Mouse (Mus musculus) thymus, adult 18-20 months (tissue): ENCODE results near the gene Zfp488.

Experiments
- DNase-seq, 2 experiments: peaks; one replicate each; pipeline ENCODE4 v3.0.0; 2022; ENCODE audit warnings: mixed read lengths in 2 of 2

Gene Zfp488

DNA sequence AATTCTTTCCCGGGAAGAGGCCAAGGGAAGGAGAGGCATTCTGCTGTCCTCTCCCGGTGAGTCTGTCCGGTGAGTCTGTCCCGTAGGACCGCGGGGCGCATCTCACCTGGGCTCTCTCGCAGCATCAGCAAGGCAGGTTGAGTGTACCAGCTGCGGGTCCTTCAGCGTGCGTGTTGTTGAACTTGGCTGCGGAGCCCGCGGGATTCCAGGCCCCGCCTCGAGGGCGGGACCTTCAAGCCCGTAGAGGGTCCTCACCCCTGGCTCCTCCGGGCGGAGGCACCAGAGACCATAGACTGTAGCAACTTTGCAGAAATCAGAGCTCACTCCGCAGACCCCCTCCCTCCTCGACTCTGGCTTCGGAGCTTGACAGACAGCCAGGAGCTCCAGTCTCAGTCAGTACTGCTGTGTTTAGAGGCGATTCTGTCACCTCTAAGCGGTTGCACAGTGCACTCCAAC is at the start of gene Zfp488:
TSS of gene Zfp488 (minus strand) at position 161 of the 456 bp plus-strand sequence.
- no peak for DNase-seq

DNA sequence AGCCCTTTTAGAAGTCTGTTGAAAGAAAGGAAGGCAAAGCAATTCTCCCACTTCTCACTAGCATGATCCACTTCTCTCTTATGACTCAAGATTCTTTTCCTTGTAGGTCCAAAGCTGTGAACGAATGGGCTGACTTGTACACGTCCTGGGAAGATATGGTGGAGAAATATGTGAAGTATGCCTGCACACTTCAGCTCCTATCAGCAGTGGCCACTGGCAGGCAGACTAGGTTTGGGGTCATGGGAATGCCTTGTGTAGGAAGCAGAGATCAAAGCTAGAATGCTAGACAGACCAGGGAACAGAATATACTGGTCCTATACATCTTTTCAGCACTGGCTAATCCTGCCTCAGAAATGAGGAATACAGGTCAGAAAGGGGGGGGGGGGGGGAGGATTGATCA is 48.1 kb upstream of the Zfp488 start:
- DNase-seq: no peak

DNA sequence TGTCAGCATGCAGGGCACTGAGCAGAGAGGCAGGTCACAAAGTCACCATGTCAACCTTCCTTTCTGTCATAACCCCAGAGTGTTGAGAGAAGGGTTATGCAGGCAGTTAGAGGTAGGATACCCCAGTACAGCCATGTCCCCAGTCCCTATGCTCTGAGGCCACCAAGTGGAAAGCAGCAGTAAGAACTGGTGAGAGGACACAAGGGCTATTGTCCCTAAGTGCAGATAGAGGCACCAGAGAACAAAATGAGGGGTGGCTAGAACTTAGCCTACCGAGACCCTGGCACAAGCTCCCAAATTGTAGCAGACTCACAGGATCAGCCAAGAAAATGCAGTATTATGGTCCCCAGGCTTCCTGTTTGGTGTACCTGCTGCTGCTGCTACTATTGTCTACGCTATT is 38.4 kb upstream of the Zfp488 start:
- DNase-seq: no peak

DNA sequence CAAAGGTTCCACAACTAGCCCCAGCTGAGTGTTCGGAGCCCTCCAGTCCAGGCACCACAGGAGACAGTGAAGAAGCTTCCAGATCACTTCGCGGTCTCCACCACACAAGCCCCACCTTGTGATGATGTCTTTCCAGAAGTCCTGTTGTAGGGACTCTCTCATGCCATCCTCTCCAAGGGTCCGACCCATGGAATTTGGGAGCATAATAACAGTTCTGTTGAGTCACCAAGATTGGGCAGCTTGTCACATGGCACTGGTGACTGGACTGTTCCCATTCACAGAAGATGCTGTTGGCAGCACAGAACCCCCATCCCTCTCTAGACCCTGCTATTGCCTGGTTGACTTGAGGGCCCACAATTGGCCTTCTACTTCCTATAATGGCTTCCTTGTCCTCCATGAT is 37.8 kb upstream of the Zfp488 start, which contains the start of gene Gm5460:
TSS of gene Gm5460 (plus strand) at position 378 of the 400 bp plus-strand sequence.
- no peak for DNase-seq

DNA sequence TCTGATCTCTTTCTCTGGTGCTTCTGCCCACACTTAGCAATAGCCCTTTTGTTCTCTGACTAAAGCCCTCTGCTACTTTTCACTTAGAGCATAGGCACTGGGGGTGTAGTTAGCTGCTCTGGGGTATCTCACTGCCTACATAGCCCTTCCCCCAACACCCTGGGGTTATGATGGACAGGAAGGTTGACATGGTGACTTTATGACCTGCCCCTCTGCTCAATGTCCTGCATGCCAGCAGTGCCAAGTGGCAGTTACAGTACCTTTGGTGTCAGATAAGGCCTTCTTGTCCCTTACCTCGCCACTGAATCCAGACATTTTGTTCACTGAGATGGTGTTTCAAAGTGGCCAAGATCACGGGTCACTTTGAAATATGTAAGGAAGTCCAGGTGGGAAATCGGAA is 36.5 kb upstream of the Zfp488 start, which contains the start of gene Gm30083:
TSS of gene Gm30083 (minus strand) at position 120 of the 400 bp plus-strand sequence.
- no peak for DNase-seq

DNA sequence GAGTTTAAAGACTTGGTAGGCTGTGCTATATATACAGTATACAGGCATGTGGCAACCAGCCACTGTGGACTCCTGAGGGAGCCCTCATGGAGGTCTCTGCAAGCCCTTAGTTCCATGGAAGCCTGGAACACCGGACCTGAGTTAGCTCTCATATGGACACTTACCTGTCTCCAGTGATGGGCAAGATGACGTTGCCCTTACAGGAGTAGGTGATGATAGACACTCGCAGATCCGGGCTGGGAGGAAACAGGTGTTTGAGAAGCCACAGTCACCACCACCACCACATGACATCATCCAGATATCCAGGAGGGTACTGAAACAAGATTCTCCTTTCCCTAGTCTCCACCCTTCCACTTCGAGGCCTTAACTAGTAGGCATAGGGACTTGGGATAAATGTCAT is 23.8 kb upstream of the Zfp488 start:
- DNase-seq: no peak

DNA sequence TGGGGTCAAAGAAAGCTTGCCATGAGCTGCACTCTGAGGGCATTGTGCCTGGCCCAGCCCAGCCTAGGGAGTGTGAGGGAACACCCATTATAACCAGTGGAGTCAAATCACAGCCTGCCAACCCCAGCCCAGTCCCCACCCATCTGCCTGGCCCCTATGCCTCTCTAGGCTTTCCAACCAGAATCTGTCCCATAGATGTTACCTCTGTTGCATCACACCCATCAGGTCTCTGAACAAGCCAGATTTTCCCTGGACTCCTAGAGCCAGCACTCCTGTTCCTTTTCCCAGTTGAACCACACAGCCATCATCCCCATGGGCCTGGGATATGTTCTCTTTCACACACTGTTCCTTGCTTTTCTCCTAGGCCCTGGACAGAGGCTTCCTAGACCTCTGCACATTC is 22.9 kb upstream of the Zfp488 start:
- DNase-seq: no peak

DNA sequence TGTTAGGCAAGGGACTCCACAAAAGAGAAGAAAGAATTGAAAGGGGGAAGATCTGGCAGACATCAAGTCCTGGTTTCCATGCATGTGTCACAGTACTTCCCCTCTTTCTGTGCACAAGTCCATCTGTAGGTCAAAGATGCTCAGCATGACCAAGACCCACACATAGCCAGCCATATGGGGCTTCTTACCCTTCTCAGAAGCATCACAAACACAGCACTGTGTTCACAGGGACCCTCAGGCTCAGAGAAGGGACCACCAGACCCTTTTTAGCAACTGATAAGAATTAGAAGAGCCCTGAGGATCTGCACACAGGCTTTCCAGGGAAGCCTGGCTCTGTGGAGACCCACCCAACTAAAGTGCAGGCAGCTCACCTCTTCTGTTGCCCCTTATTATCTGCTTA is 21.5 kb upstream of the Zfp488 start:
- DNase-seq: no peak

DNA sequence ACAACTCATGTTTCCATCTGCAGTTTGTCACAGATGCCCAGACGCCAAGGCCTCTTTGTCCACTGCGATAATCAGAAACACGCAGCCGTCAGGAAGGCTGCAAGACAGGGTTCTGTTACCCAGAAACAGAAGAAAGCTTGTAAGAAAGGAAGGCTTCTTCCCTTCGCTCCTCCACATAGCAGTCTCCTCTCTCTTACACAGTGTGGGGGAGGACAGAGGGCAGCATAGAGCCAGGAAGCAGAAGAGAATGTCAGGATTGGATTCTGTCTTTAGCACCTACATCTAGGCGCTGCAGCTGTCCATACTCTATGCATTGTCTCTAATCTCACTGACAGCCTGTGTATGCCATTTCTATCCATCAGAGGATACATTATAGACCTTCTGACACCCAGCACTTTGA is 18.9 kb upstream of the Zfp488 start:
- DNase-seq: no peak

DNA sequence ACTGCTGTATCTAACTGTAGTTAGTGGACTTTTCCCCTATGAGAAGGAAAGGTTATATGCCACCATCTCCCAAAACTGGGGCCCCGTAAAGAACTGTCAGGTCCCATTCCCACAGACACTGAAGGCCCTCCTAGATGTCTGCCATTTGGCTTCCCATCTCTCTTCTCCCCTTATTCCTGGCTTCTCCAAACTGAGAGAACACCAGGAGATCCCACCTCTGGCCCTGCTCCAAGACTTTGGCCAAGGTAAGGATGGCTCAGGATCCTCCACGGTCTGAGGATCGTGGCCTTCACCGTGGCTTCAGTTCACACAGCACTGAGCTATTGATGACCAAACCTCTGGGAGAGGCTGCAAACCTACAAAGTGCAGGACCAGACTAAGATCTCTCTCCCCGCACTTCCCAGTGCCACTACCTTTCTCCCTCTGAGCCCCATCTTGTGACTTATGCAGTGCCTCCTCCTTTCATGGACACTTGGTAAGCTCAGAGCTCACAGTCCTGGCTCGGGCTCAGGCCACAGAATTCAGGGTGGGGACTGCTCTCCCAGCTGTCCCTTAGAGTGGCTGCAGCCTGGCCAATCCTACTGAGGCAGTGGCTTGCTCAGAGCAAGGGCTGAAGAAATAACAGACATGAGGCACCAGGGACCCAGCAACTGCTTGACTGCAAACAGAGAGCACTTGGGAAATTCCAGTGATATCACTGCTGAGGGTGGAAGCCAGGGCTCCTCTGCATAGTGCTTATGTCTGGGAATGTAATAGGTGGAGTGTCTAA is 15.1 kb upstream of the Zfp488 start:
- no peak for DNase-seq

DNA sequence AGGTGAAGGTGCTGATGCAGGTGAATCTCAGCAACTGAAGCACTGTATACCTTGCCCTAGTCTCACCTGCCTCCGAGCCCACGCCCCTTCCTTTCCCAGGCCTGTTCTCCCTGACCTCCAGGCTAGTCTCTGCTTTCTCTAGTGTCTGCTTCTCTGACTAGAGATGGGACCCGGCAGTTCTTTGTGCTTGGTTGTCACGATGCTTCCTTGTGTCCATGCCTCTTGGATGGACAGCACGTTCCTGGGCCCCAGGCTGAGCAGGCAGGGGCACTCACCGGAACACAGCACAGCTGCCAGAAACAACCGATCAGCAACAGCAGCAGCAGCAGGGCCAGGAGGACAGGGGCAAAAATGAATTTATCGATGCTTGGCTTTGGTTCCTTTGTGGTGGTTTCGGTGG is 14.5 kb upstream of the Zfp488 start:
- no peak for DNase-seq

DNA sequence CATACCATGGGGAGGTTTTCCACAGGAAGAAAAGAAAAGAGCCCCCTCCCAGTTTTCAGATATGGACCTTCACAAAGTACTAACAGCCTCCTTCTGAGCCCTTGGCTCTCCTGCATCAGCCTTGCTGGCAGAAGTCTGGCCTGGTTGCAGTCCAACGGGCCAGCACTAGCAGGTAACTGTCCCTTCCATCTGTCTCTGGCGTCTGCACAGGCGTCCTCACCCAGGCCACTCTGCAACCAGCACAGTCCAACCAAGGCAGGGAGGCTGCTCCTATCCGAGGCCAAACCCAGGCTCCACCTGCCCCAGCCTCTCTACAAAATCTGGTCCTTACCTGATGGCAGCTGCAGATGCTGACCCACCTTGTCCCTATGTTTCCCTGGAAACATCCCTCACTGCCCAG is 13.4 kb upstream of the Zfp488 start:
- DNase-seq: no peak

DNA sequence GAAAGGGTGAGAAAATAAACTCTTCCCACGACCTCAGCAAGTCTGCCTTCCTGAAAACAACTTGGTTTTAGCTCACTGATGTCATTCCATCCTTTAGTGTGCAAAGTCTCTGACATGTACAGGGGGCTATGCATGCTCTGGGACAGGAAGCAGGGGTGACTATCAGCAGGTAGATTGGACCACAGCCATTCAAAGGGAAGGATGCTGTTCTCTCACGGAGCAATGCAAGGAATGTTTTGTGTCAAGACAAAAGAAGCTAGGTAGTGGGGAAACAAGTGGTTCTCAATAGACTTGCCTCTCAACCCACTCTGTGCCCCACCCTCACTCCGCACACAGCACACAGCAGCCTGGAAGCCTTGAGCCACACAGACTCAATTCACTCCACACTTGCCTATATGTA is 10.6 kb upstream of the Zfp488 start:
- DNase-seq: no peak

DNA sequence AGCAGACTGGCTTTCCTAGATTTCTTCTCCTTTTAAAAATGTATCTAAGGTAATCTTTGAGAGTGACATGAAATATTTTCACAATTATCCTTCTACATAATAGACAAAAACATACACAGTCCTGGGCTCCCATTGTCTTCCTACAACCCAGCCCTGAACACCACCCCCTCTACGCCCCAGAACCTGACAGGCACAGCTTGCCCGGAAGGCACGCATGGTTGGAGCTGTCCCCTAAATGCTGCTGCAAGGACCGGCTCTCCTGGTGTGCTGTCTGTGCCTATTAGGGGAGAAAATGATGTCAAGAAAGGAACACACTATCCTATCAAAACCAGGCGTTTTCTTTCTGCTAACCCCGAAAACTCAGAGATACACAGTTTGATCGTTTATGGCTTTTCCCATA is 816 bp downstream of the Zfp488 start:
- DNase-seq: no peak

DNA sequence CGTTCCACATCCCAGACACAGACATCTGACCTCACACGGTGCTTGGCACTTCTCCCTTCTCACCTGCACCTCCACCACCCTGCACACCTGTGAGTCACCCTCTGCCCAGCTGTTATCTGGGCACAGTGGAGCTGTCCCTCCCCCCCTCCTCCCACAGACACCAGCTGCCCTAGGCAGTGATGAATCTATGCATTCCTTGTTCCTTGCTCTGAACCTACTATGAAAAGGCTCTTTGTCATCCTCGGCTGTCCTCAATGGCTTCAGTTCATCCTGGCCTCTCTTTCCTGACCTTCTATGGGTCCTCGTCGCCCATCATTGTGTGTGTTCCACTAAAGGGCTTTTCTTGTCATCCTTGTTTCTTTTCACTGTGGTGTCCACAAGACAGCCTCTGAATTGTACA is 3.8 kb downstream of the Zfp488 start:
- DNase-seq: no peak

DNA sequence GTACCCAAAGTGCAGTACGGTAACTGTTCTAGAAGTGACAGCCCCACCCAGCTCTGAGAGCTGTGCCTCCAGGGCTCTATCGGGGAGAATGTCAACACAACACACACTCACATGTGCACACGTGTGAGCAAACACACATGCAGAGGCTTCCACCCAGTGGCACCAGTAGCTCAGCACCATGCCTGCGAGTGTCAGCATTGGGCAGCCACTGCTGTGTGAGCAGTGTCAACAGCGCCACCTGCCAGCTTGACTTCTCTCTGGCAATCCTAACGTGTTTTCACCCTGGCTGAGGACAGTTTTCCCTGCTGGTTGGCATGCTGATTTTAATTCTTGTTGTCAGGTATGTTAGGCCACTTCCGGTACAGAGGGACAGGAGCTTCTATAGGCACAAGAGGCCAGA is 5.9 kb downstream of the Zfp488 start:
- no peak for DNase-seq

DNA sequence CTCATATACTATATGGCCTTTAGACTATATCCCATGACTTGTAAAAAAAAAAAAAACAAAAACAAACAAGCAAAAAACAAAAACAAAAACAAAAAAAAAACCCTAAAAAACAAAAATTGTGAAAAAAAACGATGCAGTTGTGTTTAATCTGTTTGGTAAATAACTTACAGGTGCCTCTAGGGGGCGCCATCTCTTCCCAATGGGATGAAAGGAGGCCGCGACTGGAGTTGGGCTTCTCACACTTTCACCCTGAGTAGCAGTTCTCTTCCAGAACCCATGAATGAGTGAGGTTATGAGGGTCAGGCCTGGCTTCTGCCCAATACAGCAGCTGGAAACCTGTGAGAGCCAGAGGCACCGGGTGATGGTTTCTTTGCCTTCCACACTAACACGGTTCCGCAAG is 12.9 kb downstream of the Zfp488 start:
- no peak for DNase-seq

DNA sequence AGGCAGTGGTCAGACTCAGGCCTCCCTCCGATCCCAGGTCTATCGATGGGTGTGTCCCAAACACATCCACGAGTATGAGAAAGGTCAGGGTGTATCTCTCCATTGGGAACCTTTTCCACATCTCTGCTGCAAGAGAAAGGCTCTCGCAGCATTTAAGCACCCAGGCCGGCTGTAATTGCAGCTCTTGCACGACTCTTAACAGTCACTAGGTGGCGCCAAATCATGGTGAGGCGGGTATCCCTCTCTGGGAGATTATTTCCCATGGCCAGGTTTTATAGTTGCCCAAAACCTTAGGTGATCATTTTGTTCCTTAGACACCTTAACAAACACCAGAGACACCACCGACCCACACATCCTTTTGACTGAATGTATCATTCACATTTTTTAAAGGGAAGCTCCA is 19.2 kb downstream of the Zfp488 start:
- no peak for DNase-seq

DNA sequence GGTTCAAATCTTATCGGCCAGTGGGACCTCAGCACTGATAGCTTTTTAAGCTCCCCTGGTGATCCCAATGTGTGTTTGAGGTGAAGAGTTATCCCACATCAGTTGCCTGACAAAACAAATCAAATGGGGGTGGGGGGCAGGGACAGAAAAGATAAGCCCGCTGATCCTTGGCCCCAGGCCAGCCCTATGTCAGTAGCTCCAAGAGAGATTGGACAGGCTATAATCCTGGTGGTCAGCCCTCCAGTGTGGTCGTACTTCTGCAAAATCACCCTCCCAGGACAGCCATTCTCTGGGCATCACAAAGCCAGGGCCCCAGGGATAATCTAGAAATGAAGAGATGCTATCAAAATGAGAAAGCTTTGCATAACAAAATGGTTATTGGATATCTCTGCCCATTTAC is 19.7 kb downstream of the Zfp488 start:
- no peak for DNase-seq

DNA sequence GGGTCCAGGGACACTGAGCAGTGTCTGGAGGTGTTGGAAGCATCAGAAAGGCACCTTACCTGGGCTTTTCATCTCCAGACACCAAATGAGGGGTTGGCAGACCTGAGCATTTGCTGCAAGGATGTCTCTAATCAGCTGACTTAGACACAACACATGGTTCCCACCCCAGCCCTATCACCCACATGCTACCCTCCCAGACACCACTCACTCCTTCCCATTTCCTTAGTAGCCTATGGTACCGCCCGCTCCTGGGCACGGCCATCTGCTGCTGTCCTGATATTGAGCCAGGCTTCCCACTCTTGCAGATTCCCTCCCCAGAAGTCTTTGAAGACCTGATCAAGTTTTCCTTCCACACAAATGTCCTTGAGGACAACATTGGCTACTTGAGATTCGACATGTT is 20.4 kb downstream of the Zfp488 start:
- DNase-seq: no peak

DNA sequence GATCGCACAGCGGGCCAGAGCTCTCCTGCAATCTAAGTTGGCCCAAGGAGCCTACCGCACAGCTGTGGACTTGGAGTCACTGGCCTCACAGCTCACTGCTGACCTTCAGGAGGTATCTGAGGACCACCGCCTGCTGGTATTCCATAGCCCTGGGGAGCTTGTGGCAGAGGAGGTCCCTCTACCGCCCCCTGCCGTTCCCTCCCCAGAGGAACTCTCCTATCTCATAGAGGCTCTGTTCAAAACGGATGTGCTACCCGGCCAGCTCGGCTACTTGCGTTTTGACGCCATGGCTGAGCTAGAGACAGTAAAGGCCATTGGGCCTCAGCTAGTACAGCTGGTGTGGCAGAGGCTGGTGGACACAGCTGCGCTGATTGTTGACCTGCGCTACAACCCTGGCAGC is 22.5 kb downstream of the Zfp488 start:
- no peak for DNase-seq

DNA sequence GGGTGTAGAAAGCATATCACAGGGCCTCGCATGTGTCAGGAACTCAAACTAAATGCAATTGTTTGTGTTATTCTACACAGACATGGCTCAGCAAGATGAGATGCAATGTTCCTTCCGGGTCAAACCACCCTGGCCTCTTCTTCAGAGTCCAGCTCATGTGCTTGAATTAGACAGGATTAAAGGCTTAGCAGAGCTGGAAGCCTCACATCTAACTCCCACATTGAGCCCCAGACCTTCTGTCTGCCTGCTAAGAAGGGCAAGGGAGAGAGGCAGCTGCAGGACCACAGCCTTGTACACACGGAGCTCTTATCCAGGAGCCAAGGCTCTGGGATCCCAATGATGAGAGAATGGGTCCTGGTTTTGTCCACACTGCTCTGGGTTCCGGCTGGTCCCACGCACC is 24.8 kb downstream of the Zfp488 start, which contains the start of gene Rbp3:
TSS of gene Rbp3 (plus strand) at position 243 of the 400 bp plus-strand sequence.
- DNase-seq: no peak

DNA sequence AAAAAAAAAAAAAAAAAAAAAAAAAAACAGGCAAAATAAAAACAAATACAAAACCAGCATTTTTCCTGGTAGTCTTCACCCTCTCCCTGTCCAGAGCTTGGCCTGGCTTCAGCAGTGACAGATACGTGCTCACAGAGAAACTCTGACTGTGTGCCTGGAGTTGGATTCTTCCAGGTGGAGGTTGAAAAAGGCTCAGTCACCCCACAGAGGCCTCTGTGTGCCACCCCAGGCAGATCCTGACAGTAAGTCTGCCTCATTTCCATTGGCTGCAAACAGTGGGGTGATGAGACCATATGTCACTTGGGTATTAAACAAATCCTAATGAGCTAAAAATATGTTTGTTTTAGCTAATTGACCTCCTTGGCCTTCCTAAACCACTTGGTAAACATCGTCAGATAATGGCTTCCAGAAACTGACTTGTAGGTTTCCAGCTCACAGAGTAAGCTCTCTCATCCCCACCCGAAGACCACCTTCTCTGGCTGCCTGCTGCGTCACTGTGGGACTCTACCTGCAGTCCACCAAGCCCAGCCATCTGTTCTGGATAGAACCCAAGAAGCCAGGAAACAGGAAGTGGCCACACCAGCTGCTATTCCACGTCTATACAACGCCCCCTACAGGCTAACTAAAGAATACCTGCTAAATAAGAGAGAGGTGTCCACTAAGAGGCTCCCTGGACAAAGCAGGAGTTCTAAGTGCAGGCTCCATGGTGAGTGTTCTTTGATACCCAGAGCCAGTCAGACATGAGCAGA is 26.2 kb downstream of the Zfp488 start:
- DNase-seq: no peak

DNA sequence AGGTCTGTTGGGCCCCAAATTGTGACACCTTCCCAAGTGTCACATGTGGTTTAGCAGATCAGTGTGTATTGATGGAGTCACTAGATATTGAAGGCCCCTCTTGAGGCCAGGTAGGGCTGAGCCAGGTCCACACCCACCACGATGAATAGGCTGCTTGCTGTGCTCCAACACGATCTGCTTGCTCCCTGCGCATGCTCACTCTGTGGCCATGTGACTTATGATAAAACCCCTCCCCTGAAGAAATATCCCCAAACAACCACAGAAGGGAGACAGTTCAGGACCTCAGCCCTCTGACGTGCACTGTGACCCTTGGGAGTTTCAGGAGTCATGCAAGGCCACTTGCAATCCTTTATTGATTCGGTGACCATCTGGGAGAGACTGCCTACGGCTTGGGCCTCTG is 32.4 kb downstream of the Zfp488 start:
- DNase-seq: no peak
